Mouse (Mus musculus): ENCODE data around the gene Fam160a2. TPM values are rescaled to one million over a fixed set of nuclear protein-coding genes. Genes with fewer than 3 reads are reported as not detected.
A peak's percentile ranks its signal among the peaks of the same experiment; 100 is the strongest.
"Not testable (repeated sequence)": the region's sequence is repeated elsewhere in the genome, so short reads cannot be mapped to it uniquely, and the experiment has no call there.

Gene Fam160a2
- total and polyA plus RNA-seq, 2 experiments from 2014 or later, result 35.8 to 37.3 TPM

GRCm38 (mm10) chr7:105416529-105416928 is 16.7 kb upstream of the Fam160a2 start:
- Histone ChIP-seq H3K4me1 (ENCODE audit: insufficient read depth, low read length) (no peaks in the 10 kb centered on the region), H3K27ac (ENCODE audit: low read depth, low read length) (no peak overlapping the region), H3K9me3 (ENCODE audit: low read length) (no peaks in the 10 kb centered on the region), H3K9ac (replicated peaks; ENCODE audit: low read length, poor library complexity, severe bottlenecking) (no peak overlapping the region), H3K36me3 (ENCODE audit: insufficient read depth, low read length) (no peaks in the 10 kb centered on the region), H3K4me3 (ENCODE audit: low read depth, low read length) (no peak overlapping the region), H3K27me3 (ENCODE audit: insufficient read depth, low read length) (no peaks in the 10 kb centered on the region), H3K4me2 (ENCODE audit: low read depth, low read length, poor library complexity, severe bottlenecking) (no peak overlapping the region)
- TF ChIP-seq CTCF (IDR thresholded peaks at IDR 0.05), result no peak
- WGBS, result 95% methylated on average over 7 of the region's 7 CpGs
- no peak for ATAC-seq (ENCODE audit: low FRiP score)
- DNase-seq (ENCODE audit: low spot score), result no peak

GRCm38 (mm10) chr7:105414385-105414784 is 14.5 kb upstream of the Fam160a2 start:
- DNase-seq (ENCODE audit: low spot score), result no peak
- ATAC-seq (ENCODE audit: low FRiP score), result no peak
- Histone ChIP-seq H3K27me3 (ENCODE audit: insufficient read depth, low read length) (no peaks in the 10 kb centered on the region), H3K4me2 (ENCODE audit: low read depth, low read length, poor library complexity, severe bottlenecking) (no peak overlapping the region), H3K9ac (replicated peaks; ENCODE audit: low read length, poor library complexity, severe bottlenecking) (no peak overlapping the region), H3K27ac (ENCODE audit: low read depth, low read length) (no peak overlapping the region), H3K36me3 (ENCODE audit: insufficient read depth, low read length) (no peaks in the 10 kb centered on the region), H3K9me3 (ENCODE audit: low read length) (no peaks in the 10 kb centered on the region), H3K4me3 (ENCODE audit: low read depth, low read length) (no peak overlapping the region), H3K4me1 (ENCODE audit: insufficient read depth, low read length) (no peaks in the 10 kb centered on the region)
- 57% methylated on average over 6 of the region's 6 CpGs for WGBS
- no peak for TF ChIP-seq CTCF (IDR thresholded peaks at IDR 0.05)

- ATAC-seq (ENCODE audit: low FRiP score), result not testable (repeated sequence)
- peak; percentile 87 for TF ChIP-seq CTCF (IDR thresholded peaks at IDR 0.05)
These were observed 12.2 kb upstream of the Fam160a2 start for GRCm38 (mm10) chr7:105411874-105412632.

GRCm38 (mm10) chr7:105406322-105406721 is 6.5 kb upstream of the Fam160a2 start:
- ATAC-seq (ENCODE audit: low FRiP score), result no peak

More at GRCm38 (mm10) chr7:105411874-105412632, 12.2 kb upstream of the Fam160a2 start:
- H3K9me3 ChIP-seq (ENCODE audit: low read length); H3K9ac ChIP-seq (replicated peaks; ENCODE audit: low read length, poor library complexity, severe bottlenecking); H3K27ac ChIP-seq (ENCODE audit: low read depth, low read length); H3K36me3 ChIP-seq (ENCODE audit: insufficient read depth, low read length); H3K4me1 ChIP-seq (ENCODE audit: insufficient read depth, low read length); H3K4me2 ChIP-seq (ENCODE audit: low read depth, low read length, poor library complexity, severe bottlenecking); H3K27me3 ChIP-seq (ENCODE audit: insufficient read depth, low read length); H3K4me3 ChIP-seq (ENCODE audit: low read depth, low read length): not testable (repeated sequence)
- DNase-seq (ENCODE audit: low spot score), result peak; percentile 65
- WGBS, result 61% methylated on average over 8 of the region's 8 CpGs

GRCm38 (mm10) chr7:105404268-105404667 is 4.4 kb upstream of the Fam160a2 start, which contains the start of gene Cnga4:
TSS of gene Cnga4 (plus strand) at chr7:105404568.
- 70% methylated on average over 5 of the region's 5 CpGs for WGBS
- H3K4me3 ChIP-seq (ENCODE audit: low read depth, low read length), result no peak within 1 kb of the TSS
- H3K27ac ChIP-seq (ENCODE audit: low read depth, low read length), result no peak within 1 kb of the TSS
- no peak for DNase-seq (ENCODE audit: low spot score)
- H3K36me3 ChIP-seq (ENCODE audit: insufficient read depth, low read length), result no peaks in the 10 kb centered on the region
- no peak for TF ChIP-seq CTCF (IDR thresholded peaks at IDR 0.05)
- ATAC-seq (ENCODE audit: low FRiP score), result no peak
- no peaks in the 10 kb centered on the region for H3K9me3 ChIP-seq (ENCODE audit: low read length)
- H3K4me1 ChIP-seq (ENCODE audit: insufficient read depth, low read length), result no peaks in the 10 kb centered on the region
- no peaks in the 10 kb centered on the region for H3K27me3 ChIP-seq (ENCODE audit: insufficient read depth, low read length)
- H3K9ac ChIP-seq (replicated peaks; ENCODE audit: low read length, poor library complexity, severe bottlenecking), result no peak within 1 kb of the TSS
- H3K4me2 ChIP-seq (ENCODE audit: low read depth, low read length, poor library complexity, severe bottlenecking), result no peak within 1 kb of the TSS

More at GRCm38 (mm10) chr7:105406322-105406721, 6.5 kb upstream of the Fam160a2 start:
- no peaks in the 10 kb centered on the region for H3K9me3 ChIP-seq (ENCODE audit: low read length)
- no peak overlapping the region for H3K9ac ChIP-seq (replicated peaks; ENCODE audit: low read length, poor library complexity, severe bottlenecking)
- no peak overlapping the region for H3K27ac ChIP-seq (ENCODE audit: low read depth, low read length)
- H3K4me3 ChIP-seq (ENCODE audit: low read depth, low read length), result no peak overlapping the region
- WGBS, result 75% methylated on average over 1 of the region's 1 CpGs
- H3K27me3 ChIP-seq (ENCODE audit: insufficient read depth, low read length), result no peaks in the 10 kb centered on the region
- H3K4me2 ChIP-seq (ENCODE audit: low read depth, low read length, poor library complexity, severe bottlenecking), result no peak overlapping the region
- no peak for DNase-seq (ENCODE audit: low spot score)
- no peaks in the 10 kb centered on the region for H3K36me3 ChIP-seq (ENCODE audit: insufficient read depth, low read length)
- no peaks in the 10 kb centered on the region for H3K4me1 ChIP-seq (ENCODE audit: insufficient read depth, low read length)
- TF ChIP-seq CTCF (IDR thresholded peaks at IDR 0.05), result no peak
